Mouse (Mus musculus): ENCODE results near the gene Slit3.

Gene Slit3

DNA sequence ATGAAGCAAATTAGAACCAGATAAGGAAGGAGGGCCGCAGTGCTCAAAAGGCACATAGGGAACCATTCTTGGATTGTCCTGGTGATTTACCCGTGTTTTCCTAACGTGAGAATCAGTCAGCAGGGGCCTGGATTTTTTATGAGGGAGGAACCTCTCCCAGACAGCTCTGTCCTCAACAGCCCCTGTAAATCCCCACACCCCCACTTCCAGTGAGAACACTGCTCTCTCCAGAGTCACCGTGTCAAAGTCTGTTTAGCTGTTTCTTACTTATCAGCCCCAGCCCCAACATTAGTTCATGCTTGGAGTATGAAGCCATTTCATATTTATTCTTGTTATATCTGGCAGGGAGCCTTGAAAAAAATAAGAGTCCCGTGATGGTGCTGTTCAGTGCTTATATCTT lies 272.8 kb downstream of the Slit3 start:
- DNase-seq (ENCODE audit: low read depth, low spot score): no peak

DNA sequence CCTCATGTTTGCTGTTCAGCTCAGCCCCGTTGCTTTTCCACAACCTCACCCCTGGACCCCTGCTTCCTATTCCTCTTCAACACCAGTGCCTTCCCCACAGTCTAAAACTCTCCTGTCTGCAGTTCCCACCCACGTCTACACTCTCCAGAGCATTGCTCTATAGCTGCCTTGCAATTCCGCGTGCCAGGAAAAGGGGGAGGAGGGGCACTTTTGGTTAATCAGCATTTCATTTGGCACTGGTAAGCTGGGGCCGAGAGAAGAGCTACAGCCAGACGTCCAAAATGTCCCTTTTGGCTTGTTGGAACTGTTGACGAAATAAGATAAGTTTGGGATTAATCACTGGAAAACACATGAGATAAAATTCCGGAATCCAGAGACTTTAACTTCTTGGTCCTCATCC lies 274.4 kb downstream of the Slit3 start:
- no peak for DNase-seq (ENCODE audit: low read depth, low spot score)

DNA sequence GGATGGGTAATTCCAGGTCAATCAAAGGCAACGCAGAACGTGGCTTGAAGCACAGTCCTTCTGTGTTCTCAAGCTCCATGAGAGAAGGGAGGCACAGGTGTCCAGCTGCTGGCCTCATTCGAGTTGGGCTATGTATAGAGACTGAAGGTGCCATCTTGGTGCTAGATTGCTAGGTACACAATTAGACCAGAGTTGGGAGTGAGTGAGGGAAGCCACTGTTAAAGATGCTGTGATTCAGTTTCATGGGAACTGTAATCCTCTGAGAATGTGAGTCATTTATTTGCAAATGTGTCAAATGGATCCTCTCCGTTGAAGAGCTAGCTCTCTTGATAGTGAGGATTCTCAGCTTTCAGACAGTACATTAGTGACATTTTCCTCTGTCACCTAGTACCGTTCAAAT lies 277.3 kb downstream of the Slit3 start:
- DNase-seq (ENCODE audit: low read depth, low spot score): no peak

DNA sequence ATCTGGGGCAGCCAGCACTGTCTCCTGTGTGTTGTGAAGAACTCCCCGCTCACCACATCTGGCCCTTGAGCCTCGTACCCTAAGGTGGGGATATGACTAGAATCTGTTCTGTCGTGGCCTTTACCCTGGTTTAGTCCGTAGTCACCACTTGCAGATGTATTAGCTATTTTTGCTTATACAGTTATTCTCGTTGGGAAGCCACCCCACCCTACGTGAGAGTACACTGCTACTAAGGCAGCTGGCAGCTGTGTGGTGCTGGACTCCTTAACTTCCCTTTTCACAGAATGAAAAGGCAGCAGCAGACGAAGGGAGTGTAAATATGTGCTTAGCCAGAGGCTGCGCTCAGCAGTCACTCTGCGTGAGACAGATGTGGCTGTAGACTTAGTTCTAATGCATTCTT lies 282.5 kb downstream of the Slit3 start:
- no peak for DNase-seq (ENCODE audit: low read depth, low spot score)

DNA sequence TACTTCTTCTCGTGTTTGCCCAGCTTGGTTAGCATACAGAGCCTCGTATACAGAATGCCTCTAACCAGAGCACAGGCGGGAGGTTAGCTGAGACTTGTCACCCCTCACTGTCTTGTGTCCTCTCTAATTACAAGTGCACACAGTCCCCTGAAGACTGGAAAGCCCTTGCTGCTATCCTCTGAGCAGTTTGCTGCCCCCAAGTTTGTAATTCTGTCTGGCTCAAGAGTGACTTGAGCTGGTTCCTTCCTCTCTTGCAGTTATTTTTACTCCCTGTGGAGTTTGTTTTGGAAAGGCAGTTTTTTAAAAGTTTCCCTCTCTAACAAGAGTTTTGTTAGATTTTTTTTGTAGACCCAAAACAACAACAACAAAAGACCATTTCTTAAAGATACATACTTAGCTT lies 285.0 kb downstream of the Slit3 start:
- DNase-seq (ENCODE audit: low read depth, low spot score): no peak

DNA sequence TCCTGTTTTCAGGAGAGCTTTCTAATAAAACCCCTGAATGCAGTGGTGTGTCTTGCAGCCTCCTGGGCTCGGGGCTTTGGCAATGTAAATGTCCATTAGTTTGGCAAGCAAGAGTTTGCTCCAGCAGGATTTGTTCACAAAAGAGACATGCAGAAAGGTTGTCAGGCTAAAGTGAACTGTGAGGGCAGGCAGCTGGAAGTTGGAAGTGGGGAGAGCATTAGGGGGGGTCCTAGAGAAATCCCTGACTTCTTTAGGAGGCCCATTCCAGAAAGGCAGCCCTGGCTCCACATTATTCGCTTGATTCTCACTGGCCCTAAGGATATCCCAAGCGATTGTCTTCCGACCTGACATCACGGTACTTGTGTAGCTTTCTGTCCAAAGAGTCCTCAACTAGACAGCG lies 285.5 kb downstream of the Slit3 start:
- no peak for DNase-seq (ENCODE audit: low read depth, low spot score)

DNA sequence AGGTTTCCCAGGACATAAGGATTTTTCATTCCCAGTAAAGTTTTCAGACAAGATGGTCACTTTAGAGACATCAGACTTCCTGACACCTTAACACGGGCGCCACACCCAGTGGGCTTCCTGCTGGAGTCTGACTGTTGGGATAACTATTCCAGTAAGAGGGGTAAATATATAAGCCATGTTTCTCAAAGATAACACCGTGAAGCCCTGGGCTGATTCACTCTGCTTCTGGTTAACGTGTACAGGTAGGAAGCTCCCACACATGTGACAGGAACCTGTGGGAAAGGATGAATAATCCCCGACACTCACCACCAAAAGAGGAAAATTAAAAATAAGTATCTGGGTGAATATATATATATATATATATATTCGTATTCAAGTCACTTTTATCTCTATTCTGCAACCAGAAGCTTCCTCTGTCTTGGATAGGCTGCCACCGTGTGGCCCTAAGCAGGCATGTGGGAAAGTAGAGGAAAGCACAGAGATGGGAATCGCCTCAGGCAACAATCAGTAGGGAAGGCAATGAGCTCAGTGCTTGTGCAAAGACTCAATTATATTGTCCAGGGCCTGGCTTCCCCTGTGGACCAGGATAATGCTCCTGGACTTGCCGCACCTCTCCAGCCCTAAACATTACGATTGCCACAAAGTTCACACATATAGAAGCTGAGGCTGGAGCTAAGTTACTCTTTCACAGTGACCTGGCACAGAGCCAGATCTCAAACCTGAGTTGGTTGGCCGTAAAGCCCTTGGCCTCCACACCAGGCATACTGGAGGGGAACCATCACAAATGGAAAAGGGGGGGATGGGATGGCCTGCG lies 286.5 kb downstream of the Slit3 start:
- peak; percentile 80 for DNase-seq (ENCODE audit: low read depth, low spot score)

DNA sequence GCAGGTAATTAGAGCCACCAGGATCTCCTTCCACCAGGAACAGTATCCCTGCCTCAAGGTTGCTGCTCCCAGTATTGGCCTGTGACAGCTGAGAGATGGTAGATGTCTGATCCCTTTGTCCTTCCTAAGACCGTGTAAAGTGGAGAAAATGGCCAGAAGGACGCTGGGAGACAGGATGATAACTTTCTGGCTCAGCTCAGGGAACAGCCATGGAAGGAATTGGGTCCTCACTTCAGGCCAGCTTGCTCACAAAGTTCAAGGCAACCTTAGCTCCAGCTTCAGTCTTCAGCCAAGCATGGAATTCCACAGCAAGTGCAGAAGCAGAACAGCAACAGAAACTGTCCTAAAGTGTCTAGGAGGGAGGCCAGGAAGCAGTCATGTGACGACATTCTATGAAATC lies 289.4 kb downstream of the Slit3 start:
- DNase-seq (ENCODE audit: low read depth, low spot score): no peak

DNA sequence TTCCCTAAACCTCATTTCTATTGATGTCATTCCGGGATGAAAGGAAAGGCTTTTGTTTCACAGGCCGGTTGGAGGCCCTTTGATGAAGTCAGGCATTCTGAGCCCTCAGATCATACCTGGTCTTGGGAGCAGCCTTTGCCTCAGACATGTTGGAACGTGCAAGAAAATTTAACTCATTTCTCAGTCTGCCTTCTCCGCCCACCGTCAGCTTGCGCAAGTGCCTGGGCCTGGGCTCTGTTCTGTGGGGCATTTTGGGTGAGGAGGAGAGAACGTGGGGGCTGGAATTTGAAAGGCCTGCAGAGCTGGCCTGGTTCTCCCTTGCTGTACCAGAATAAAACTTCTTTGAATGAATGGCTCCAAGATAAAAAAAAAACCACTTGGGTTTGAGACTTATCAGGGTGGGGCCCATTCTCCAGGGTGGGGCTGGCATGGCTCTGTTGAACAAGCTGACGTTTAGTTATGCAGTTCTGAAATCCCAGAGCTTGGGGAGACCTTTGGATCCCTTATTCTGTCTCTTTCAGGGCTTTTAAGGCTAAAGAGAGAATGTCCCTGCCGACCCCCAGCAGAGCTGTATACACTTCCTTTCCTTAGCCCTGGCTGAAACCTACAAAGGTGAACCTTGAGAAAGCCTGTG lies 294.9 kb downstream of the Slit3 start:
- DNase-seq (ENCODE audit: low read depth, low spot score): no peak

DNA sequence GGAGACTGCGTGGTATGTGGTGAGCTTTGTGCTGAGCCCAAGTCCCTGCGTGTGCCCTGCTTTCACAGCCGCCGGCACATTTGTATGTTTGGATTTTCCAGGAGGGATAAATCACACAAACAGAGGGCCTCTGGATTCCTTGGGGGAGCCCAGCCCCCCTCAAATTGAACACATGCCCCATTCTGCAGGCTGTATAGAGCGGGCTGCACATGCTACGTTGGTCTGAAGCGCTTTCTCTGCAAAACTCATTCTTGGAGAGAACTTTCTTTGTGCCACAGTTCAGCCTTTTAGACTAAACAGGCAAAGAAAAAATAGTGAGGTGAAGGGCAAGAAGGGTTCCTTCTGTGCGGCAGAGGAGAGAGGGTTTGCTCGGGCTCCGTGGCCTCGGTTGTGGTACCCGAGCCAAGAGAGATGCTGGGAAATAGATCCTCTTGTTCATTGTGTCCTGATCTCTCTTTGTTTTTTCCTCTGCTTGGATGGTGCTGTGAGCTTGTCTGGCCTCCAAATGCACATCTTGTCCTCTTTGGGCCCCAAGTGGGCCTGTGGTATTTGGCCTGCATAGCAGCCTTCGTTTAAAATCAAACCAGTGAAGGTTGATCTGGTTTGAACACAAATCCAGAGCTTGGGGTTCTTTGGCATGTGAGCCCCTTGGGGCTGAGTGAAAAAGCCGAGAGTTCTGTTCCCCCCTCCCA lies 295.5 kb downstream of the Slit3 start:
- no peak for DNase-seq (ENCODE audit: low read depth, low spot score)

DNA sequence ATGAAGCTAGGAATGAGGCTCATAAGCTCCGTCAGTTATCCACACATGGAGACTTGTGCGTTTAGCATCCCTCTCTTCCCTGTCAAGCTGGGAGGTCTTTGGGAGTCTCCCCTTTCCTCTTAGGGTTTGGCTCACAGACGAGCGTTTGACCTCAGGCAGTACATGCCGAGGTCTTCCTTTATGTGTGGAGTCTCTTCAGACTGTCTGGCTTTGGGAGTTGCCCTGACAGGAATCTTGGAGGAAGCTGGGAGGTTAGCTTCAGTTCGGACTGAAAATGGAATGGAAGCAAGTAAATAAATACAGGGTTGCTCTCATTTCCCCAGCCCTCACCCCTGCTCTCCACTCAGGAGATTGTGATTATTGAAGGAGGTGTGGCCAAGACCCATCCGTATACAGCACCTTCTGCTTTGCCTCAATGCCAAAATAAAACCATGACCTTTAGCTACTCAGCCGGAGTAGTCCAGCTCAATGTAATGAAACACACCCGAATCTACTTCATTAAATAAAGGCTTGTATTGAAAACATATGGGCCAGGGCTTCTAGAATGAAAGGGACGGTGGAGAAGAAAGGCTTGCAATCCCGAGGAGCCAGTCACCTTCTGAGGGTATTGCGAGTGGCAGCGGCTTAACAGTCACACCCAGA lies 297.0 kb downstream of the Slit3 start:
- DNase-seq (ENCODE audit: low read depth, low spot score): peak; percentile 53

DNA sequence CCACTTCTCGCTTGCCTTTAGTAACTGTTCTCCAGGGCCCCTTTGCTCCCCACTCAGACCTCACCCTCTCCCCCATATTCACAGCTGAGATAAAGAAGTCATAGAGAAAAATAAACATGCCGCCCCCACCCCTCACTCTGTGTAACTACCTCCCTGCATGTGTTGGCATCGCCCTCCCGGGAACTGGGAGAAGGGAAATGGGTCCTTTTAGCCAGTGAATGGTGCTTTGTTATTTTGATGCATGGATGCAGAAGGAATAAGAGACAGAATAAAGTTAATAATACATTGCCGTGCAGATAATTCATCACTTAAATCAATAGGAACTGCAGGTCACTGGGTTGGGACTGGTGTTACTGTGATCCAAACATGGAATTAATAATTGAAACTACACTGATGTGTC lies 298.0 kb downstream of the Slit3 start:
- no peak for DNase-seq (ENCODE audit: low read depth, low spot score)

DNA sequence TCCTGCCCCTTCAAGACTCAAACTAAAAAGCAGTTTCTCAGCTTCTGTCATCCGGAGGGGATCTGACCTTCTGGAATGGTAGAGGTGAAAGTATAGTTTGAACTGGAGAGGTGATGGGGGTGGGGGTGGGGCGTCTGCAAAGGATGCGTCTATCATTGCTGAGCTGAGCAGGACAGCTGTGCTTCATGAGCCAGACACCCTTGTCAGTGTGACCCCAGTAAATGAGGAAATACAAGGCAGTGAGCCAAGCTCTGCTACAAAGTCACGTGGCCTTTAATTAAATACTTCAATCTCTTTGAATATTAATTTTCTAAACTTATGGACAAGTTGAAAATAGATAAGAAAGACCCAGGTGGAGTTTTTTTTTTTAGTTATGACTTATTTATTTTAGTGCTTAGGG lies 300.7 kb downstream of the Slit3 start:
- no peak for DNase-seq (ENCODE audit: low read depth, low spot score)

DNA sequence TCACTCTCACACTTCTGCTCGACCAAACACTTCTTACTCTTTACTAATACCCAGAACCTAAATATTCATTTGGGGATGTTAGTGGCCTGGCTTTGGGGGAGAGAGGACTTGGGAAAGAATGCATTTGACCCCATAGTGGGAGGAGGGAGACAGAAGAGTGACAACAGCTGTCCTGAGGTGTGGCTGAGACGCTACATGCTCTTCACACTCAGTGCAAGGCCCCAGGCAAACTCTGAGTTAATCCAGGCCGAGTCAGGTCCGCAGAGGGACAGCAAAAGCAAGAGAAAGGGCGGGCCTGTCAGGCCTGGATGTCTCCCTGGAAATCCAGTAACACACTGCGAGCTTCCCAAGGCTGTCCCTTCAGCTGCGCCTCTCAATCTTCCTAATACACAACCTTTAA lies 307.0 kb downstream of the Slit3 start:
- DNase-seq (ENCODE audit: low read depth, low spot score): no peak

DNA sequence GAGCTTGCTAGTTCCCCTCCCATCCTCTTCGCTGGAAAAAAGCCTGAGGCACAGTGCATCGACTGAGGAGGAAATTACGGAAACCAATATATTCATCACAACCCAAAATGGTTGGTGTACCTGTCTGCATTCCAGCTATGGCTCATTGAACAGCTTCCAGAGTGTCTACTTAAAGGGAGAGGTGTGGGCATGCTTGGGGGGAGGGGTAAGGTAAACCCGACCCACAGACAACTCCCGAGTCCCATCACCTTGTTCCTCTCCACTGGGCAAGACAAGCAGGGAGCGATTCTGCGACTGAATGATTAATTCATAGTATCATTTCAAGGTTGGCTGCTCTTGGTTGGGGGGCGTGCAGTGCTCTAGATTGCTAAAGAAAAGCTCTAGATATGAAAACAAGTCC lies 310.1 kb downstream of the Slit3 start:
- no peak for DNase-seq (ENCODE audit: low read depth, low spot score)

DNA sequence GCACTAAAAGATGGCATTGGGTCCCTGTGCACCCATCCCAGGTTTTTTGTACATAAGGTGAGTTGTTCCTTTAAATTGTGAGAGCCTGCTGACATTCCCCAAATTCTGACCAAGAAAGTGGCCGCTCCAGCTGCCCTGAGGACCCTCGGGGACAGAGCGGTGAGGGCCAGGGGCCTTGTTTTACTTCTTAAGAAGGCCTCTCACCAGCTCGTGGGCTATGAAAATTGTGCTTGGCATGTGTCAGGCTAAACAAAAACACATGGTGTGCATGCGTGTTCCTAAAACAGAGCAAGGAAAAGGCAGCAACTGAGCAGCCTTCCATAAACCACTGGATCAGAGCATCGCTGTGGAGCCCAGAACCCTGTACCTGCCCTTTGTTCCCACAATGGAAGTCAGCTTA lies 316.5 kb downstream of the Slit3 start:
- DNase-seq (ENCODE audit: low read depth, low spot score): no peak

DNA sequence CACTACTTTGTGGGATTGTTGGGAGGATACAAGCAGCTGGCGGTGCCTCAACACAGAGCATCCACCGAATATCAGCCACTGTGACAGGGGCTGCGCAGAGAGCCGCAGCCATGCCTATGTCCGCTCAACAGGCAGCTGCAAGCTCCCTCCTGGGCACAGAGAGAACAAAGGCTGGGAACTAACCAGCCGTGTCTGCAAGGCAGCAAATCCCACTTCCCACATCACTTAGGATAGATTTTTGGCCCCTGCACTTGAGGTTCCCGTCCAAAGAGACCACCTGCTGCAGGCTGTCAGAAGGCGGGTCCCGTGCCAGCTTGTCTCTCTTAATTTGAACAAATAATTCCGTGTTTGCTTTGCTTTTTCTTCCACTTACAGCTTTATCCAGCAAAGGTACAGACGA lies 319.2 kb downstream of the Slit3 start:
- DNase-seq (ENCODE audit: low read depth, low spot score): no peak

DNA sequence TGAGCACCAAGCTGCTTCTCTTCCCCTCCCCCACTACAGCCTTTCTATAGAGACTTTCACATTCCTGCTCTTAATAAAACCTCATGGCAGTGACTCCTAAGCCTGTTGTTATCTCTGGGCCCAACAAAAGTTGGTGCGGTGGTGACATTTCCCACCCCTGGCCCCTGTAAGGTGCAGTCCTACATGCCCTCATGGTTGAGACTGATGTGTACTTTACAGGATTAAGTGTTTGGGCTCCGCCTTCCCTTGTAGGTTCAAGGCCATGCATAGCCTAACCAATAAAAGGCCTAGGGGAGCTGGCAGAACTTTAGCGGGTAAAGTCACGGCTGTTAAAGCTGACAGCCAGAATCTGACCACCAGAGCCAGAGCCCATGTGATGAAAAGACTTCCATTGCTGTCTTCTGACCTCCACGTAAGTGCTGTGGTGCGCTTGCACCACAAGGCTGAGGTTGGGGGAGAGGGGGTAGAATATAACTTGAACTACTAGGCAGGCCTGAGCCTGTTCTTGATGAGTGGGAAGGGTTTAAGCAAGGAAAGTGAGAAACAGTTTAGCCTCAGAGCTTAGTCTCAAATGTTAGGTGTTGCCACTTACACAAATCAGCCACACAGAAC lies 323.6 kb downstream of the Slit3 start:
- DNase-seq (ENCODE audit: low read depth, low spot score): no peak

DNA sequence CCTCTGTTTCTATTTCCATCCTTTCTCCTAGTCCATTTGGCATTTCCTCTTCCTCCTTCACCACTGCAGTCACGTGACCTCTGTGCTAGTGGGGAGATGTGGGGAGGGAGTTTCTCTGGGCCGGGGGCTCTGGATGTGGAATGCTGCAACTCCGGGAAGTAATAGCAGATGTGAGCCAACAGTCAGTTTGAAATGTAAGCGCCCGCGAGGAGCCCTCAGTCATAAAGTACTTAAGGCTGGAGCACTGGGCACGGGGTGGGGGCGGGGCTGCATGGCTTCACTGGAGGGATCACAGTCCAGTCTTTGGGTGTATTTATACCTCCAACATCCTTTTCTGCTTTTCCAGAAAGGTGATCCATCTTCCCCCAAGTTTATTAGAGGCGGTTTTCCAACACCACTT lies 326.9 kb downstream of the Slit3 start:
- DNase-seq (ENCODE audit: low read depth, low spot score): peak; percentile 83

DNA sequence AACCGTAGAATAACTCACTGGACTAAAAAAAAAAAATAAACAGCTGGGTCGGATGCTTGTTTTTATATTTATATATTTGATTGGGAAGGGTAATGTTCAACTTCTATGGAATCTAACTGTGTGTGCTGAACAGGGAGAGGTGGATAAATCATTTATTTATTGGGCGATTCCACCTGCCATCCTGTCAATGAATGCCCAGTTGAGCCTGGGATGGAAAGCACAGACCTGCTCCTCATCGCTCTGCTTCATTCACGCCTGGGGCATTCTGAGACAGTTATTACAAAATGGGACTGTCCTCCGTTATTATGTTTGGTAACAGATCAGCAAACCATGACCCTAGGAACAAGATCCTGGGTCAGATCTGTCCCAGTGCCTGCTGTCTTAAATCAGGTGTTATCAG lies 328.2 kb downstream of the Slit3 start:
- DNase-seq (ENCODE audit: low read depth, low spot score): no peak

DNA sequence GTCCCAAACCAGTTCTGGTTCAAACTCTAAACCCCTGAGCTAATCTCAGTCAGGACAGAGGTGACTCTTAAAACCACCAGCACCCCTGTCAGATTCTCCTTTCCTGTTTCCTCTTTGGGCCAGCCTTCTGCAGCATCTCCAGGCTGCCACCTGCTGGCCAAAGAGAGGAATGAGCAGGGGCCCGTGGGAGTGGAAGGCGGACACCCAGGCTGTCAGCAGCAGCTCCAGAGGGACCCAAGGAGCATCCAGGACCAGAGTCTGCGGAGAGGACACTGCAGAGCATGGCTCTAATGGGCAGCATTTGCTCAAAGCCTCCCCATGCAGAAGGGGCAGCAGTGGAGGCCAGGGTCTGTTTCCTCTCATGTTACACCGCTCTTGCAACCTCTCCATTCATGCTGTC lies 330.6 kb downstream of the Slit3 start:
- peak; percentile 65 for DNase-seq (ENCODE audit: low read depth, low spot score)

DNA sequence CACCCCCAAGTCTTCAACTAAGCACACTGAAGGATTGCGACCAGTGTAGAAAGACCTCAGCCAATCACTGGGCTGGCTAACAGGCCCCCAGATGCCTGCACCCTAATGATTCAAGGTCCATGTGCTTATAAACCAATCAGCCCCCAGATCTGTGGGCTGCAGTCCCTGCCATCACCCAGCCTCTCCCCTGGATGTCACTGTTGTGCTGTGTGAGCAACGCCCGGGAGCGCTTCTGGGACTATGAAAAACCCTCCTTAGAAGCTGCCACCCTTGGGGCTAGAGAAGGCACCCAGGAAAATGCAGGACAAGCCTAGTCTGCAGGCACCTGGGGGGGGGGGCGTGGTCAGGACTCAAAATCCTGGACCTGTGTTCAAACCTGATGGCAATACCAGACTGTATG lies 331.4 kb downstream of the Slit3 start:
- DNase-seq (ENCODE audit: low read depth, low spot score): no peak

Measured in forelimb bud, embryonic 11.5 days (tissue).